In the genomic region with DNA sequence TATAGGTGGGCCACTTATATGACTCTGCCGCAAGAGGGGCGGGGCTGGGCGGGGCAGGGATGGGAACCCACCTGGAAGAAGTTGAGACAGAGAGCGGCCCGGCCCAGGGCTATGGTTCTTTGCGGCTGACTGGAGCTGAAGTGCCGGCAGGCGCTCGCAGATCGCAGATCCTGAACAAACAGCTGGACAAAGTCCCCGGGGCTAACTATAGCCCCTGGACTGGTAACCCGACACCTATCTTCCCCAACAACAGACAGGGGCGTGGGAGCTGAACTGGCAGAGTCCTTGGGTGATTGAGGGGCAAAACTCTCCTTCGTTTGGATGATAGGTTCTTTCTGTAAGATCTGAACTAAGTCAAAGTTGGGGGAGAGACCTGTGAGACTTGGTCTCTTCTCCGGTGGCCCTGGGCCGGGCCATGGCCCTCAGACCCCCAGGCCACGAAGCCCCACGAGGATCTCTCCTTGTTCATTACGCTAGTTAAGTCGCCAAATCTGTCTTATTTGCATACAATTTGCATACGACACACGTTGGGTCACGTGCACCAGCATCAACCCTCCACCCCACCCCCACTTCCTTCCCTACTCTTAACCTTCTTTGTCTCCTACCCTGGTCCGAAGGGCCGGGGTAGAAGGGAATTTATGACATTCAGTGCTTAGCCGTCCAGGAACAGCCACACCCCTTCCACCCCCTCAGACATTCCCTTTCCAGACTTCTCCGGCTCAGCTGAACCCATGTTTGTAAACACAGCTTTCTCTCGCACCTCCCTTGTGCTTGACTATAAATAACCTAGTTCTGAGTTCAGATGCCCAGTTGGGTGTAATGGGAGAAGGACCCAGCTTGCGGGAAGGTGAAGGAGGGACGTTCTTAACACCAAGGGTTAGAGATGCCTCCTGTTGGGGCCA, we compare ENCODE assay signal across 8 mouse cellular contexts. TPM values are rescaled to one million over a fixed set of nuclear protein-coding genes. Genes with fewer than 3 reads are reported as not detected.
A peak's percentile ranks its signal among the peaks of the same experiment; 100 is the strongest.
DNase-seq lines count a peak whose midpoint lies in the region; ATAC-seq lines count a peak whose summit lies in the region.

No protein-coding gene starts in this region.

- peaks cover 6% of the 10 kb centered on the region; the same call in 1 of the 2 replicates for H3K36me3 ChIP-seq in heart, embryonic 12.5 days
- no peaks in the 10 kb centered on the region for H3K36me3 ChIP-seq in kidney, embryonic 15.5 days
- no peaks in the 10 kb centered on the region for H3K36me3 ChIP-seq in splenic B cell, adult 2 months (ENCODE audit: control insufficient read depth, insufficient read depth, low read length, poor library complexity, severe bottlenecking)

- 5% methylated on average over 30 of the region's 30 CpGs for WGBS in heart, embryonic 12.5 days
- WGBS in kidney, embryonic 15.5 days, result 2% methylated on average over 30 of the region's 30 CpGs

- peak; percentile 75 to 80 for DNase-seq in B cell, adult 2 months
- peak; percentile 40 for DNase-seq in c-Kit-positive CD71-positive TER-119-positive erythroid progenitor cells, embryonic 14.5 days (ENCODE audit: low spot score)
- peak; percentile 70 for DNase-seq in lung, postnatal 36 days
- peak; percentile 87 for DNase-seq in splenic B cell, adult 2 months (ENCODE audit: low read depth, low spot score)
- no peak for DNase-seq in frontal cortex, postnatal 36 days (ENCODE audit: low spot score in 2 of 2)
- no peak for DNase-seq in left cerebral cortex, postnatal 25 days (ENCODE audit: low spot score in 2 of 2)

- H3K4me2 ChIP-seq in heart, embryonic 12.5 days, result peak overlapping the region; percentile 84
- H3K4me2 ChIP-seq in kidney, embryonic 15.5 days, result peak overlapping the region; percentile 75

- peak overlapping the region; percentile 57; the same call in 1 of the 2 replicates for H3K9ac ChIP-seq in heart, embryonic 12.5 days
- H3K9ac ChIP-seq in kidney, embryonic 15.5 days, result 0 out of 2 replicates have a peak overlapping the region, but pooled peaks have one; percentile 4

- intact Hi-C loops in left cerebral cortex, postnatal 25 days (cut with DNase I), result no loop called here

- H3K27me3 ChIP-seq in heart, embryonic 12.5 days (replicated peaks), result 0 out of 2 replicates have a peak, but pooled peaks cover 11% of the 10 kb centered on the region
- H3K27me3 ChIP-seq in kidney, embryonic 15.5 days, result no peaks in the 10 kb centered on the region
- no peaks in the 10 kb centered on the region for H3K27me3 ChIP-seq in splenic B cell, adult 2 months (ENCODE audit: control insufficient read depth, insufficient read depth, low read length, poor library complexity, severe bottlenecking)

- H3K27ac ChIP-seq in heart, embryonic 12.5 days (ENCODE audit: poor library complexity, severe bottlenecking), result peak overlapping the region; percentile 28; the same call in 1 of the 2 replicates
- peak overlapping the region; percentile 78 for H3K27ac ChIP-seq in kidney, embryonic 15.5 days

- peaks cover 38% of the 10 kb centered on the region for H3K4me1 ChIP-seq in heart, embryonic 12.5 days (replicated peaks)
- H3K4me1 ChIP-seq in kidney, embryonic 15.5 days, result peaks cover 28% of the 10 kb centered on the region

- H3K4me3 ChIP-seq in heart, embryonic 12.5 days, result peak overlapping the region; percentile 42
- peak overlapping the region; percentile 39 for H3K4me3 ChIP-seq in kidney, embryonic 15.5 days (replicated peaks)

- peak; percentile 67 for ATAC-seq in heart, embryonic 12.5 days (ENCODE audit: insufficient number of reproducible peaks, low FRiP score)
- peak; percentile 80 for ATAC-seq in kidney, embryonic 15.5 days (replicated peaks; ENCODE audit: low FRiP score)

- H3K9me3 ChIP-seq in heart, embryonic 12.5 days (replicated peaks), result no peaks in the 10 kb centered on the region
- no peaks in the 10 kb centered on the region for H3K9me3 ChIP-seq in kidney, embryonic 15.5 days (replicated peaks)

RNA-seq across cellular contexts. Expression of a gene that starts 1.5 kb away (rescaled TPM):
- 8.0 and 9.0 TPM in 2 replicates for polyA plus RNA-seq in heart, embryonic 12.5 days (2016; fragmentation: Nextera tagmentation; extraction: Ambion mirVana)
- polyA plus RNA-seq in kidney, embryonic 15.5 days (2015; fragmentation: Nextera tagmentation; extraction: Ambion mirVana), result 2.4 and 3.4 TPM in 2 replicates
- not detected for total RNA-seq in left cerebral cortex, postnatal 25 days (2021)

RNA-seq across cellular contexts. Expression of a gene that starts 9.3 kb away (rescaled TPM):
- 1.4 and 2.3 TPM in 2 replicates for polyA plus RNA-seq in heart, embryonic 12.5 days (2016; fragmentation: Nextera tagmentation; extraction: Ambion mirVana)
- 1.6 and 2.1 TPM in 2 replicates for polyA plus RNA-seq in kidney, embryonic 15.5 days (2015; fragmentation: Nextera tagmentation; extraction: Ambion mirVana)
- not detected for total RNA-seq in left cerebral cortex, postnatal 25 days (2021)

RNA-seq across cellular contexts. Expression of a gene that starts 16.6 kb away (rescaled TPM):
- polyA plus RNA-seq in heart, embryonic 12.5 days (2016; fragmentation: Nextera tagmentation; extraction: Ambion mirVana), result not detected in 2 replicates
- not detected in 2 replicates for polyA plus RNA-seq in kidney, embryonic 15.5 days (2015; fragmentation: Nextera tagmentation; extraction: Ambion mirVana)
- total RNA-seq in left cerebral cortex, postnatal 25 days (2021), result under 1 TPM; 0.37 to 0.41 TPM

RNA-seq across cellular contexts. Expression of a gene that starts 17.1 kb away (rescaled TPM):
- 0.15 and 0.58 TPM in 2 replicates for polyA plus RNA-seq in heart, embryonic 12.5 days (2016; fragmentation: Nextera tagmentation; extraction: Ambion mirVana)
- polyA plus RNA-seq in kidney, embryonic 15.5 days (2015; fragmentation: Nextera tagmentation; extraction: Ambion mirVana), result not detected in 2 replicates
- total RNA-seq in left cerebral cortex, postnatal 25 days (2021), result under 1 TPM; 0.21 to 0.69 TPM

RNA-seq across cellular contexts. Expression of a gene that starts 34.5 kb away (rescaled TPM):
- polyA plus RNA-seq in heart, embryonic 12.5 days (2016; fragmentation: Nextera tagmentation; extraction: Ambion mirVana), result 0.90 and 1.5 TPM in 2 replicates
- polyA plus RNA-seq in kidney, embryonic 15.5 days (2015; fragmentation: Nextera tagmentation; extraction: Ambion mirVana), result 1.6 and 1.7 TPM in 2 replicates
- 1 to 10 TPM; 1.4 to 3.3 TPM for total RNA-seq in left cerebral cortex, postnatal 25 days (2021)

Comparison
In these comparisons a context has a peak if more than half of its experiments do, and no peak if none do; other contexts are left out.
1. DNase-seq: peak in B cell, adult 2 months (2 of 2), c-Kit-positive CD71-positive TER-119-positive erythroid progenitor cells, embryonic 14.5 days (single experiment), lung, postnatal 36 days (single experiment) and splenic B cell, adult 2 months (single experiment); none in frontal cortex, postnatal 36 days (0 of 2) and left cerebral cortex, postnatal 25 days (0 of 2).